Mouse (Mus musculus): Measurements from ENCODE around the gene Olfr836. TPM values are rescaled to one million over a fixed set of nuclear protein-coding genes. Genes with fewer than 3 reads are reported as not detected.
"Not testable (repeated sequence)": the region's sequence is repeated elsewhere in the genome, so short reads cannot be mapped to it uniquely, and the experiment has no call there.

The Olfr836 gene
- not detected in 2 replicates for polyA plus RNA-seq (2016; fragmentation: Nextera tagmentation; extraction: Ambion mirVana)

DNA sequence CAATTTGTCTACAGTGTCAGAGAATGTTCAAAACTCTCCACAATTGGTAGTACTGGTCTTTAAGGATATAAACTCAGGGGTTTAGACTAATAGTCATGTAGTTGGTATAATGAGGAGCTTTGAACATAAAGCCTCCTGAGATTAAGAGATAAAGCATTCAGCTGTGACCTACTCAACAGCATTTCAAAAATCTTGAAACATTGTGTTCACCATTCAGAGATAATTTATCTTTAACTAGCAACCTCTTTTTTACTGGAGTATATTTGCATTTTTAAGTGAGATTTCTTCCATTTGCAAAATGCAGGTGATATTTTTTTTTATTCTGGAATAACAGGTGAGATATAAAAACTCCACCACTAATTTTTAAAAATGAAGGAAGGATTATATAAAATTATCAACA is at the start of gene Olfr836:
TSS of gene Olfr836 (plus strand) at position 301 of the 400 bp plus-strand sequence.
- Histone ChIP-seq H3K9ac (no peak within 1 kb of the TSS), H3K27ac (no peak within 1 kb of the TSS), H3K36me3 (no peaks in the 10 kb centered on the region), H3K4me2 (replicated peaks) (no peak within 1 kb of the TSS), H3K9me3 (peaks cover 1% of the 10 kb centered on the region; the same call in 1 of the 2 replicates), H3K27me3 (replicated peaks) (no peaks in the 10 kb centered on the region), H3K4me1 (no peaks in the 10 kb centered on the region), H3K4me3 (no peak within 1 kb of the TSS)
- ATAC-seq (ENCODE audit: low FRiP score, low read depth), result no peak

DNA sequence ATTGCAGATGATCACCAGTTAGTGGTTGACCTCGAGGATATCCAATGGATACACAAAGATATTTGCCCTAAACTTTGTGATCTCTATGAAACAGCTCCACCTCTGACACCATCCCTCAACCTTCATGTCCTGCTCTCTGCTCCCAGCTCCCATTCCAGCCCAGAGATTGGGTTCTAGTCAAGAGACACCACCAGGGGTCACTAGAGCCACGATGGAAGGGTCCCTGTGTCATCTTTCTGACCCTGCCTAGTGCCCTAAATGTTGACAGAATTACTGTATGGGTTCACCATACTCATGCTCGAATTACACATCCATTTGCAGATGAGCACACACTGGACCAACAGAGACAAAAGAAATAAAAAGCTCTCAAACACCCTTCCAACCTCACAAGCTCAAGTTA is 35.2 kb upstream of the Olfr836 start:
- no peak for ATAC-seq (ENCODE audit: low FRiP score, low read depth)
- Histone ChIP-seq H3K4me3 (no peak overlapping the region), H3K4me1 (no peaks in the 10 kb centered on the region)

DNA sequence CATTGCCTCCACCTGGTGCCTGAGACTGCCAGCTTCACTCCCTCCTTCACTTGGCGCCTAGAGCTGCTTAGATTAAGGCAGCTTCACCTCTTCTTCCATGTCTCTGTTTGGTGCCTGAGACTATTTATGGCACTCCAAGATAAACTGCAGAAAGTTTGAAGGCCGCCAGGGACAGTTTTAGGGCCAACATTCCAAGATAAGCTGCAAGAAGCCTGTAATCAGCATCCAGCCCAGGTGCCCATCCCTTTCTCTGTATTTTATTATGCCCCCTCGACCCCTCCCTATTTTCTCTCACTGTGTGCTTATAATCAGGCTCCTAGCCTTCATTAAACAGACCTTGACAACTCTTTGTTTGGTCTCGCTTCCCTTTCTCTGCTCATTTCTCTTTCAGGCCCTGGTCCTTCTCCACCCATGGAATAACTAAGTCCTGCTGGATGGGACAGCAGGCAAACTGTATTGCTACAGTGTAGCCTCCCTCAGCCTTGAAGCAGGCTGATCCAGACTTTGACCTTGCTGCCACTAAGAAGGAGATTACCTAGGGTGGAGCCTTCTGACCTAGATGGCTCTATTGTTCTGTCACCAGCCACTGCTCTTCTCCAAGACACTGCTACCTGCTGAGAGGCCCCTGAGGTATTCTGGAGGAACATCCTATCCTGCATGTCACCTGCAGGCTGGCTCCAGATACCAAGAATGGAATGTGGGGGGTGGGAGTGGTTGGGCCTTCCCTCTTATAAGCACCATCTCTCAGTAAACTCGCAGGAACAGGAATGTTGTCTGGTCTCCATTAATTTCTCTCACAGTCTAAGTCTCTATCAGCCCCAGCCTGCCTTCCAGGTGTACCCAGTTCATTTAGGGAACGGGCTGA is 27.1 kb upstream of the Olfr836 start:
- ATAC-seq (ENCODE audit: low FRiP score, low read depth); H3K4me3 ChIP-seq; H3K9ac ChIP-seq; H3K4me2 ChIP-seq (replicated peaks); H3K4me1 ChIP-seq; H3K27ac ChIP-seq; H3K27me3 ChIP-seq (replicated peaks); H3K36me3 ChIP-seq: not testable (repeated sequence)
- peaks cover 15% of the 10 kb centered on the region; the same call in 1 of the 2 replicates for H3K9me3 ChIP-seq
- 61% methylated on average over 6 of the region's 6 CpGs for WGBS

More for the DNA sequence above, 35.2 kb upstream of the Olfr836 start:
- Histone ChIP-seq H3K9me3 (peaks cover 10% of the 10 kb centered on the region; the same call in 1 of the 2 replicates), H3K4me2 (replicated peaks) (no peak overlapping the region), H3K27me3 (replicated peaks) (no peaks in the 10 kb centered on the region), H3K36me3 (no peaks in the 10 kb centered on the region), H3K27ac (no peak overlapping the region), H3K9ac (no peak overlapping the region)
- WGBS, result 33% methylated on average over 3 of the region's 3 CpGs

DNA sequence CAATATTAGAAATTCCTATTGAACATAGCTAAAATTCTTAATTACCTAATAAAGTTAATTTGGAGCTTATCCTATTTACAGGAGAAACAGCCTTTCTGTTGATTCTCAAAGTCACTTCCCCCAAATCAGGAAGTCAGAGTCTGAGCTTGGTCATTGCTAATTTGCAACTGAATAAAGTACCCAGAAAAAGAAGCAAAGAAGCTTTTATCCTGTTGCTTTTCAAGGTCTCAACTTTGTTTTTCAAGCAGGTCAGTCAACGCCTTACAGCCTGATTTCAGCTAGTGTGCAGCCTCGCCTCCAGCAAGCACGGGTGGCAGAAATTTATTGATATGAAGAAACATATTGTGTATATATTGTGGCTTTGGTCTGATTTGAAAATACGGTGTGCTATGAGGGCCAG is 22.9 kb upstream of the Olfr836 start:
- no peak overlapping the region for H3K4me3 ChIP-seq
- H3K4me1 ChIP-seq, result no peaks in the 10 kb centered on the region
- no peak for ATAC-seq (ENCODE audit: low FRiP score, low read depth)
- H3K36me3 ChIP-seq, result no peaks in the 10 kb centered on the region
- no peak overlapping the region for H3K9ac ChIP-seq
- no peak overlapping the region for H3K27ac ChIP-seq
- H3K27me3 ChIP-seq (replicated peaks), result no peaks in the 10 kb centered on the region
- 0 out of 2 replicates have a peak, but pooled peaks cover 10% of the 10 kb centered on the region for H3K9me3 ChIP-seq
- no peak overlapping the region for H3K4me2 ChIP-seq (replicated peaks)
- 92% methylated on average over 4 of the region's 4 CpGs for WGBS

DNA sequence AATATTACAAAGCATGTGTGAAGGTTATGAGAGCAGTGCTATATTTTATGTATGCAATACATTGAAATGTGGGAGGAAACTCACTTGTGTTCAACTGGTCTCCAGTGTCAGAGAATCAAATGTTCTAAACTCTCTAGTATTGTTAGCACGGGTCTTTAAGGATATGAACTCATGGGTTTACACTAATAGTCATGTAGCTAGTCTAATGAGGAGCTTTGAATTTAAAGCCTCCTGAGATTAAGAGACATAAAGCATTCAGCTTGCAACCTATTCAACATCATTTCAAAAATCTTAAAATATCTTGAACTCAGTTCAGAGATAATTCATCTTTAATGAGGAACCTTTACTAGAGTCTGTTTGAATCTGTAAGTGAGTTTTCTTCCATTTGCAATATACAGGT is 15.8 kb downstream of the Olfr836 start, which contains the start of gene Olfr837:
TSS of gene Olfr837 (plus strand) at position 301 of the 400 bp plus-strand sequence.
- Histone ChIP-seq H3K9me3 (no peaks in the 10 kb centered on the region), H3K9ac (no peak within 1 kb of the TSS), H3K27me3 (replicated peaks) (no peaks in the 10 kb centered on the region), H3K36me3 (no peaks in the 10 kb centered on the region), H3K4me3 (no peak within 1 kb of the TSS), H3K27ac (no peak within 1 kb of the TSS), H3K4me1 (no peaks in the 10 kb centered on the region), H3K4me2 (replicated peaks) (no peak within 1 kb of the TSS)
- no peak for ATAC-seq (ENCODE audit: low FRiP score, low read depth)
- WGBS, result 82% methylated on average over 1 of the region's 1 CpGs

Other genes with a start within 250 kb of the Olfr836 start
- gene Olfr830, start 245.7 kb upstream of the Olfr836 start, polyA plus RNA-seq (2016; fragmentation: Nextera tagmentation; extraction: Ambion mirVana), result not detected in 2 replicates
- gene Olfr832, start 183.3 kb upstream of the Olfr836 start, polyA plus RNA-seq (2016; fragmentation: Nextera tagmentation; extraction: Ambion mirVana), result not detected in 2 replicates
- gene Olfr834, start 132.4 kb upstream of the Olfr836 start, polyA plus RNA-seq (2016; fragmentation: Nextera tagmentation; extraction: Ambion mirVana), result not detected in 2 replicates
- gene Olfr835, start 87.6 kb upstream of the Olfr836 start, polyA plus RNA-seq (2016; fragmentation: Nextera tagmentation; extraction: Ambion mirVana), result not detected in 2 replicates
- gene Olfr837, start 15.9 kb downstream of the Olfr836 start, polyA plus RNA-seq (2016; fragmentation: Nextera tagmentation; extraction: Ambion mirVana), result not detected in 2 replicates
- gene Olfr839-ps1, start 56.9 kb downstream of the Olfr836 start, polyA plus RNA-seq (2016; fragmentation: Nextera tagmentation; extraction: Ambion mirVana), result not detected in 2 replicates
- gene Olfr843, start 131.6 kb downstream of the Olfr836 start, polyA plus RNA-seq (2016; fragmentation: Nextera tagmentation; extraction: Ambion mirVana), result not detected in 2 replicates
- not detected in 2 replicates for gene Olfr844, start 196.0 kb downstream of the Olfr836 start, polyA plus RNA-seq (2016; fragmentation: Nextera tagmentation; extraction: Ambion mirVana)
- not detected in 2 replicates for gene Olfr845, start 216.1 kb downstream of the Olfr836 start, polyA plus RNA-seq (2016; fragmentation: Nextera tagmentation; extraction: Ambion mirVana)
- not detected in 2 replicates for gene Olfr846, start 243.6 kb downstream of the Olfr836 start, polyA plus RNA-seq (2016; fragmentation: Nextera tagmentation; extraction: Ambion mirVana)